Mouse (Mus musculus) G1E (cell line): ENCODE data around the gene Gpsm1. TPM values are rescaled to one million over a fixed set of nuclear protein-coding genes. Genes with fewer than 3 reads are reported as not detected.
A peak's percentile ranks its signal among the peaks of the same experiment; 100 is the strongest.

Source experiments
- ATAC-seq: 2 replicates; pipeline ENCODE4 v1.8.0; 2016; ENCODE audit warnings: mild to moderate bottlenecking; ENCODE audit not compliant: insufficient number of reproducible peaks, poor library complexity, low FRiP score, severe bottlenecking; ENCODE audit errors: extremely low read depth
- DNase-seq: peaks from one replicate; pipeline ENCODE4 v3.0.0; 2012; ENCODE audit warnings: low spot score
- H3K27me3 ChIP-seq: 2 replicates; pipeline ENCODE4 v1.6.1; 2012; ENCODE audit warnings: mild to moderate bottlenecking, low read length, inconsistent platforms; ENCODE audit not compliant: insufficient read depth
- H3K36me3 ChIP-seq: replicated peaks from 2 replicates; pipeline ENCODE3; 2012; ENCODE audit warnings: mild to moderate bottlenecking, inconsistent platforms
- H3K4me1 ChIP-seq: 2 replicates; pipeline ENCODE4 v1.6.1; 2012; ENCODE audit warnings: low read depth, low read length, inconsistent platforms, mixed read lengths; ENCODE audit not compliant: insufficient read depth
- H3K4me3 ChIP-seq: 2 replicates; pipeline ENCODE4 v1.5.1; 2012; ENCODE audit warnings: low read depth, mild to moderate bottlenecking, inconsistent platforms, low read length, moderate library complexity, mixed read lengths
- H3K9me3 ChIP-seq: replicated peaks from 2 replicates; pipeline ENCODE4 v1.6.1; 2012; ENCODE audit warnings: inconsistent platforms
- CTCF ChIP-seq: IDR thresholded peaks from 2 replicates; pipeline ENCODE4 v1.5.1; 2012; ENCODE audit warnings: low read depth, low read length, inconsistent platforms, mixed read lengths
- GATA1 ChIP-seq: IDR thresholded peaks from 2 replicates; pipeline ENCODE4 v1.6.1; 2012; ENCODE audit warnings: borderline replicate concordance, low read length, inconsistent platforms, mixed read lengths
- GATA2 ChIP-seq: IDR thresholded peaks from 2 replicates; pipeline ENCODE4 v1.6.1; 2012; ENCODE audit warnings: low read depth, low read length, inconsistent platforms, borderline replicate concordance
- POLR2AphosphoS5 ChIP-seq: IDR thresholded peaks from 2 replicates; pipeline ENCODE4 v1.6.1; 2012; ENCODE audit warnings: low read depth, low read length, inconsistent platforms; ENCODE audit not compliant: insufficient replicate concordance
- TAL1 ChIP-seq: conservative IDR thresholded peaks from 2 replicates; pipeline ENCODE4 v1.6.1; 2012; ENCODE audit warnings: low read depth, low read length, inconsistent platforms, mixed read lengths
- polyA plus RNA-seq: library from polyadenylated mRNA; stranded (reverse); fragments of >175 nt; gene quantifications from 2 replicates; pipeline ENCODE4 v1.2.3, GENCODE M21; 2012
- total RNA-seq, 2 experiments: library from RNA; stranded (forward) in 1 of 2; stranded (reverse) in 1 of 2; fragments of 200-1000 nt in 1 of 2; fragments of >200 nt in 1 of 2; fragmentation: Nextera tagmentation in 1 of 2; gene quantifications; 2 replicates each; pipeline ENCODE4 v1.2.3; 2014 to 2017

Gene Gpsm1
- total RNA-seq (2014; fragmentation: Nextera tagmentation) (not detected in 2 replicates), total RNA-seq (2017) (0.22 and 0.46 TPM in 2 replicates), polyA plus RNA-seq (0.05 and 0.11 TPM in 2 replicates)

- Histone ChIP-seq H3K27me3 (peaks cover 61% of the 10 kb centered on the region), H3K36me3 (no peaks in the 10 kb centered on the region), H3K4me1 (peaks cover 4% of the 10 kb centered on the region; the same call in 1 of the 2 replicates), H3K4me3 (peak within 1 kb of the TSS; percentile 28; the same call in 1 of the 2 replicates), H3K9me3 (no peaks in the 10 kb centered on the region)
- DNase-seq (no peak), ATAC-seq (no peak)
- TF ChIP-seq GATA2 (no peak), CTCF (no peak), POLR2AphosphoS5 (no peak), TAL1 (no peak), GATA1 (no peak)
These were observed at the start of gene Gpsm1 for GRCm38 (mm10) chr2:26315072-26315924. Gpsm1 (plus strand) TSS chr2:26315515.

- no peak overlapping the region for H3K4me3 ChIP-seq
- DNase-seq (no peak), ATAC-seq (no peak)
- no peaks in the 10 kb centered on the region for H3K9me3 ChIP-seq
- H3K36me3 ChIP-seq: no peaks in the 10 kb centered on the region
- TF ChIP-seq POLR2AphosphoS5: no peak
- no peak for TF ChIP-seq CTCF
- TF ChIP-seq GATA2: no peak
- TF ChIP-seq TAL1: no peak
- TF ChIP-seq GATA1: no peak
- 0 out of 2 replicates have a peak, but pooled peaks cover 3% of the 10 kb centered on the region for H3K4me1 ChIP-seq
- H3K27me3 ChIP-seq: peaks cover 43% of the 10 kb centered on the region
These were observed 49.1 kb upstream of the Gpsm1 start for GRCm38 (mm10) chr2:26266066-26266742.

- H3K27me3 ChIP-seq: peaks cover 62% of the 10 kb centered on the region
- H3K4me1 ChIP-seq: 0 out of 2 replicates have a peak, but pooled peaks cover 3% of the 10 kb centered on the region
- no peak overlapping the region for H3K4me3 ChIP-seq
- ATAC-seq (no peak), DNase-seq (no peak)
- H3K9me3 ChIP-seq: no peaks in the 10 kb centered on the region
- H3K36me3 ChIP-seq: no peaks in the 10 kb centered on the region
- TF ChIP-seq GATA1: no peak
- TF ChIP-seq CTCF: no peak
- TF ChIP-seq POLR2AphosphoS5: no peak
- no peak for TF ChIP-seq TAL1
- TF ChIP-seq GATA2: no peak
These were observed 47.1 kb upstream of the Gpsm1 start for GRCm38 (mm10) chr2:26268216-26268615.

- DNase-seq (peak; percentile 37), ATAC-seq (no peak)
- Histone ChIP-seq H3K9me3 (no peaks in the 10 kb centered on the region), H3K27me3 (peaks cover 61% of the 10 kb centered on the region), H3K4me3 (no peak overlapping the region), H3K36me3 (no peaks in the 10 kb centered on the region), H3K4me1 (no peaks in the 10 kb centered on the region)
- no peak for TF ChIP-seq TAL1
- TF ChIP-seq GATA2: no peak
- TF ChIP-seq GATA1: no peak
- TF ChIP-seq CTCF: 0 out of 2 replicates have a peak, but pooled peaks have one; percentile 29
- no peak for TF ChIP-seq POLR2AphosphoS5
These were observed 41.7 kb upstream of the Gpsm1 start for GRCm38 (mm10) chr2:26273611-26274010.

GRCm38 (mm10) chr2:26279712-26280111, 35.6 kb upstream of the Gpsm1 start:
- H3K36me3 ChIP-seq: no peaks in the 10 kb centered on the region
- H3K27me3 ChIP-seq: peaks cover 38% of the 10 kb centered on the region
- H3K4me1 ChIP-seq: no peaks in the 10 kb centered on the region
- no peak for TF ChIP-seq GATA2
- TF ChIP-seq GATA1: no peak
- TF ChIP-seq TAL1: no peak
- no peak for TF ChIP-seq CTCF
- no peak for TF ChIP-seq POLR2AphosphoS5
- H3K4me3 ChIP-seq: no peak overlapping the region
- no peak for ATAC-seq
- H3K9me3 ChIP-seq: no peaks in the 10 kb centered on the region
- DNase-seq: no peak

- no peaks in the 10 kb centered on the region for H3K4me1 ChIP-seq
- TF ChIP-seq TAL1: no peak
- no peak for TF ChIP-seq GATA1
- TF ChIP-seq GATA2: no peak
- no peak for TF ChIP-seq POLR2AphosphoS5
- TF ChIP-seq CTCF: no peak
- ATAC-seq: no peak
- H3K9me3 ChIP-seq: no peaks in the 10 kb centered on the region
- H3K27me3 ChIP-seq: peaks cover 34% of the 10 kb centered on the region
- no peak for DNase-seq
- H3K4me3 ChIP-seq: no peak overlapping the region
- no peaks in the 10 kb centered on the region for H3K36me3 ChIP-seq
These were observed 34.7 kb upstream of the Gpsm1 start for GRCm38 (mm10) chr2:26280594-26280993.
